Mouse (Mus musculus) MEL (cell line): ENCODE results near the gene Krt222. TPM values are rescaled to one million over a fixed set of nuclear protein-coding genes. Genes with fewer than 3 reads are reported as not detected.

ENCODE experiments used
- DNase-seq: peaks from one replicate; pipeline ENCODE4 v3.0.0; 2011; ENCODE audit warnings: low read depth, low spot score
- H3K27ac ChIP-seq: 2 replicates; pipeline ENCODE4 v1.5.1; 2012; ENCODE audit warnings: low read depth, mild to moderate bottlenecking, control low read depth, low read length, moderate library complexity; ENCODE audit not compliant: control insufficient read depth
- H3K27me3 ChIP-seq, 2 experiments: fragments of 150-350 bp in 1 of 2; sonication (generic) in 1 of 2; 2 replicates each; pipeline ENCODE4 v1.6.1; 2012; ENCODE audit warnings: low read length in 2 of 2, mild to moderate bottlenecking in 2 of 2, improper control_type of control experiment in 1 of 2, moderate library complexity in 1 of 2; ENCODE audit not compliant: insufficient read depth in 2 of 2, control insufficient read depth in 1 of 2
- H3K36me3 ChIP-seq, 2 experiments: 2 replicates each; pipeline ENCODE4 v1.6.1; 2012 to 2014; ENCODE audit warnings: low read length in 2 of 2, improper control_type of control experiment in 1 of 2, inconsistent platforms in 1 of 2, mild to moderate bottlenecking in 1 of 2; ENCODE audit not compliant: insufficient read depth in 2 of 2, control insufficient read depth in 1 of 2
- H3K4me1 ChIP-seq, 2 experiments: fragments of 150-350 bp in 1 of 2; sonication (generic) in 1 of 2; 2 replicates each; pipeline ENCODE4 v1.6.1; 2012; ENCODE audit warnings: low read length in 2 of 2, improper control_type of control experiment in 1 of 2, mild to moderate bottlenecking in 1 of 2; ENCODE audit not compliant: insufficient read depth in 2 of 2, control insufficient read depth in 1 of 2
- H3K4me3 ChIP-seq, 2 experiments: fragments of 150-350 bp in 1 of 2; sonication (generic) in 1 of 2; 2 replicates each; pipeline ENCODE4 v1.5.1; 2012; ENCODE audit warnings: low read depth in 2 of 2, low read length in 2 of 2, mild to moderate bottlenecking in 2 of 2, moderate library complexity in 2 of 2, control low read depth in 1 of 2, improper control_type of control experiment in 1 of 2; ENCODE audit not compliant: control insufficient read depth in 1 of 2, insufficient read depth in 1 of 2
- H3K79me2 ChIP-seq: 2 replicates; pipeline ENCODE4 v1.6.1; 2012; ENCODE audit warnings: mild to moderate bottlenecking, low read length, moderate library complexity; ENCODE audit not compliant: control insufficient read depth, poor library complexity, insufficient read depth
- H3K9ac ChIP-seq: 2 replicates; pipeline ENCODE4 v1.6.1; 2012; ENCODE audit warnings: low read depth, mild to moderate bottlenecking, control low read depth, low read length, moderate library complexity; ENCODE audit not compliant: control insufficient read depth, poor library complexity, severe bottlenecking
- H3K9me3 ChIP-seq: fragments of 150-350 bp; sonication (generic); replicated peaks from 2 replicates; pipeline ENCODE4 v1.6.1; 2012; ENCODE audit warnings: mild to moderate bottlenecking, low read length, improper control_type of control experiment, moderate library complexity; ENCODE audit not compliant: insufficient read depth
- BHLHE40 ChIP-seq: IDR thresholded peaks from 2 replicates; pipeline ENCODE4 v1.6.1; 2012; ENCODE audit warnings: low read depth, mild to moderate bottlenecking, inconsistent platforms, low read length, improper control_type of control experiment, borderline replicate concordance
- CHD1 ChIP-seq: IDR thresholded peaks from 2 replicates; pipeline ENCODE4 v1.6.1; 2012; ENCODE audit warnings: low read depth, mild to moderate bottlenecking, inconsistent platforms, low read length, improper control_type of control experiment
- CHD2 ChIP-seq: IDR thresholded peaks from 2 replicates; pipeline ENCODE4 v1.6.1; 2011; ENCODE audit warnings: low read length, improper control_type of control experiment
- E2F4 ChIP-seq: IDR thresholded peaks from 2 replicates; pipeline ENCODE4 v1.6.1; 2011; ENCODE audit warnings: low read depth, low read length, improper control_type of control experiment, borderline replicate concordance
- ELF1 ChIP-seq: IDR thresholded peaks from 2 replicates; pipeline ENCODE4 v1.6.1; 2014; ENCODE audit warnings: low read depth, mild to moderate bottlenecking, inconsistent platforms, low read length, improper control_type of control experiment, moderate library complexity
- EP300 ChIP-seq, 2 experiments: IDR thresholded peaks; 2 replicates each; pipeline ENCODE4 v1.6.1; 2011; ENCODE audit warnings: improper control_type of control experiment in 2 of 2, low read length in 2 of 2, low read depth in 1 of 2, mild to moderate bottlenecking in 1 of 2
- GATA1 ChIP-seq: IDR thresholded peaks from 2 replicates; pipeline ENCODE4 v1.6.1; 2011; ENCODE audit warnings: low read depth, low read length, improper control_type of control experiment
- KAT2A ChIP-seq: conservative IDR thresholded peaks from 2 replicates; pipeline ENCODE4 v1.6.1; 2012; ENCODE audit warnings: low read depth, low read length, improper control_type of control experiment, inconsistent platforms
- MAFK ChIP-seq: IDR thresholded peaks from 2 replicates; pipeline ENCODE4 v1.6.1; 2011; ENCODE audit warnings: low read depth, mild to moderate bottlenecking, low read length, improper control_type of control experiment, borderline replicate concordance
- MYB ChIP-seq: IDR thresholded peaks from 2 replicates; pipeline ENCODE4 v1.6.1; 2011; ENCODE audit warnings: mild to moderate bottlenecking, low read depth, low read length, improper control_type of control experiment
- NELFE ChIP-seq: IDR thresholded peaks from 2 replicates; pipeline ENCODE4 v1.6.1; 2011; ENCODE audit warnings: low read depth, low read length, improper control_type of control experiment
- NRF1 ChIP-seq: IDR thresholded peaks from 2 replicates; pipeline ENCODE4 v1.6.1; 2014; ENCODE audit warnings: low read depth, mild to moderate bottlenecking, inconsistent platforms, low read length, improper control_type of control experiment, moderate library complexity; ENCODE audit not compliant: poor library complexity, insufficient read depth, severe bottlenecking
- POLR2A ChIP-seq, 2 experiments: IDR thresholded peaks; 2 replicates each; pipeline ENCODE4 v1.6.1; 2011 to 2012; ENCODE audit warnings: low read length in 2 of 2, mild to moderate bottlenecking in 2 of 2, control low read depth in 1 of 2, improper control_type of control experiment in 1 of 2, low read depth in 1 of 2, moderate library complexity in 1 of 2; ENCODE audit not compliant: control insufficient read depth in 1 of 2, insufficient read depth in 1 of 2, poor library complexity in 1 of 2
- POLR2AphosphoS5 ChIP-seq: IDR thresholded peaks from 2 replicates; pipeline ENCODE4 v1.6.1; 2012; ENCODE audit warnings: low read depth, borderline replicate concordance, mild to moderate bottlenecking, inconsistent platforms, low read length, moderate library complexity, mixed read lengths
- SMC3 ChIP-seq: IDR thresholded peaks from 2 replicates; pipeline ENCODE4 v1.6.1; 2011; ENCODE audit warnings: low read depth, low read length, improper control_type of control experiment
- TAL1 ChIP-seq: IDR thresholded peaks from 2 replicates; pipeline ENCODE4 v1.6.1; 2012; ENCODE audit warnings: mild to moderate bottlenecking, inconsistent platforms, low read length, moderate library complexity, mixed read lengths
- TBP ChIP-seq: IDR thresholded peaks from 2 replicates; pipeline ENCODE4 v1.8.0; 2011; ENCODE audit warnings: low read depth, low read length, improper control_type of control experiment
- USF1 ChIP-seq: IDR thresholded peaks from 2 replicates; pipeline ENCODE4 v1.6.1; 2014; ENCODE audit warnings: low read depth, mild to moderate bottlenecking, inconsistent platforms, low read length, improper control_type of control experiment, moderate library complexity
- USF2 ChIP-seq, 2 experiments: IDR thresholded peaks; 2 replicates each; pipeline ENCODE4 v1.6.1; 2011 to 2012; ENCODE audit warnings: improper control_type of control experiment in 2 of 2, low read length in 2 of 2, borderline replicate concordance in 1 of 2, inconsistent platforms in 1 of 2, low read depth in 1 of 2, mild to moderate bottlenecking in 1 of 2; ENCODE audit not compliant: insufficient read depth in 1 of 2
- ZC3H11A ChIP-seq: IDR thresholded peaks from 2 replicates; pipeline ENCODE4 v1.6.1; 2012; ENCODE audit warnings: low read depth, mild to moderate bottlenecking, inconsistent platforms, low read length, improper control_type of control experiment
- ZKSCAN1 ChIP-seq: IDR thresholded peaks from 2 replicates; pipeline ENCODE4 v1.6.1; 2012; ENCODE audit warnings: low read depth, mild to moderate bottlenecking, inconsistent platforms, low read length, improper control_type of control experiment, moderate library complexity
- ZMIZ1 ChIP-seq: IDR thresholded peaks from 2 replicates; pipeline ENCODE4 v1.6.1; 2012; ENCODE audit warnings: low read depth, mild to moderate bottlenecking, inconsistent platforms, low read length, improper control_type of control experiment, moderate library complexity
- polyA plus RNA-seq, 2 experiments: library from polyadenylated mRNA; stranded (reverse) in 1 of 2; unstranded in 1 of 2; fragments of >175 nt in 1 of 2; fragments of >200 nt in 1 of 2; gene quantifications; 2 replicates each; pipeline versions ENCODE4 v1.2.1 to v1.2.4; 2012; ENCODE audit warnings: low replicate concordance in 2 of 2, low read depth in 1 of 2; ENCODE audit not compliant: insufficient read length in 2 of 2, insufficient read depth in 1 of 2, missing spikeins in 1 of 2
- total RNA-seq: library from RNA; depleted of rRNA; stranded (reverse); fragments of 300-350 nt; gene quantifications from 2 replicates; pipeline ENCODE4 v1.2.3, GENCODE M21; 2012

The Krt222 gene
- total and polyA plus RNA-seq, 3 experiments, result 0.07 TPM; not detected in 2

DNA sequence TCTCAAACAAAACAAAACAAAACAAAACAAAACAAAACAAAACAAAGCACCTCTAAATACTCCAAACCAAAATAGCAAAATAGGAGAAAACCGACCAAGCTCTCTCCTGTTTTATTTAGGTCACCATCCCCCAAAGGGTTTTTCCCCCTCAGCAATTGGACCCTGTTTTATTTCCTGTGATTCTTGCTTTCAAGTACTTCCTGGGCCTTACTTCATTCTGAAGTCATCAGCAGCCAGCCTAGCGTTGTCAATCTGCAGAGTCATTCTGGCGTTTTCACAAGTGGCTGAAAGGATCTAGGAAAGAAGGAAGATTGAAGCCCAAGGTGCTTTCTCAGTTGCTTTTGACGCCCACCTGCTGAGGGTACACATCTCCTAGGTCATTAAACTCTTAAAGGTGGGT is 39.4 kb upstream of the Krt222 start:
- DNase-seq, result no peak
- H3K4me3 ChIP-seq, result no peak overlapping the region
- no peak for TF ChIP-seq ZMIZ1
- no peak for TF ChIP-seq MYB
- TF ChIP-seq ELF1, result no peak
- TF ChIP-seq USF2 (IDR thresholded peaks at IDR 0.05; ENCODE audit: borderline replicate concordance in 1 of 2, insufficient read depth in 1 of 2, low read depth in 1 of 2, low read length in 2 of 2), result no peak
- no peak for TF ChIP-seq POLR2AphosphoS5
- TF ChIP-seq POLR2A (IDR thresholded peaks at IDR 0.05; ENCODE audit: control insufficient read depth in 1 of 2, insufficient read depth in 1 of 2, low read depth in 1 of 2, low read length in 2 of 2, poor library complexity in 1 of 2), result no peak
- TF ChIP-seq ZKSCAN1, result no peak
- TF ChIP-seq KAT2A, result no peak
- no peak for TF ChIP-seq CHD2
- no peak for TF ChIP-seq SMC3
- no peak for TF ChIP-seq ZC3H11A
- no peaks in the 10 kb centered on the region for H3K36me3 ChIP-seq
- H3K27me3 ChIP-seq, result peaks cover 11 to 20% of the 10 kb centered on the region in 2 experiments
- H3K79me2 ChIP-seq, result no peaks in the 10 kb centered on the region
- no peaks in the 10 kb centered on the region for H3K9me3 ChIP-seq
- H3K4me1 ChIP-seq, result no peaks in the 10 kb centered on the region
- no peak overlapping the region for H3K9ac ChIP-seq
- no peak overlapping the region for H3K27ac ChIP-seq

DNA sequence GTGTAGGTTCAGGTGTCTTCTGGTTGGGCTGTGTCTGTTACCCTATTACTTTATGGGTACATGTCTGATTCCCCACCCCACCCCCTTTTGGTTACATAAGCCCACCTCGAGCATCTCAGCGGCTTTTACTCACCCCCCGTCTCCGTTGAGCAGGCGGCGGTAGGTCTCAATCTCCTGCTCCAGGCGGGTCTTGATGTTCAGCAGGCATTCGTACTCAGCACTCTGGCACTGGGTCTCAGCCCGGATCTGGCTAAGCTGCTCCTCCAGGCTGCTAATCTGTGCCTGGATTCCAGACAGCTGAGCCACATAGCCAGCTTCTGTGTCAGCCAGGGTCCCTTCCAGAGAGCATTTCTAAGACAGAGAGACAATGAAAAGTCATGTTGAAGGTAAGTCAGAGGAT is 37.2 kb upstream of the Krt222 start:
- Histone ChIP-seq H3K9me3 (no peaks in the 10 kb centered on the region), H3K27ac (no peak overlapping the region), H3K27me3 (peaks cover 11 to 17% of the 10 kb centered on the region in 2 experiments), H3K9ac (no peak overlapping the region), H3K79me2 (no peaks in the 10 kb centered on the region), H3K4me1 (no peaks in the 10 kb centered on the region), H3K4me3 (no peak overlapping the region), H3K36me3 (no peaks in the 10 kb centered on the region)
- TF ChIP-seq USF1 (no peak), CHD2 (no peak), GATA1 (no peak), TBP (no peak), MAFK (no peak), KAT2A (no peak), TAL1 (no peak)
- no peak for DNase-seq

GRCm38 (mm10) chr11:99279986-99280385 is 36.1 kb upstream of the Krt222 start:
- Histone ChIP-seq H3K36me3 (no peaks in the 10 kb centered on the region), H3K27ac (no peak overlapping the region), H3K4me1 (no peaks in the 10 kb centered on the region), H3K79me2 (no peaks in the 10 kb centered on the region), H3K4me3 (no peak overlapping the region), H3K9ac (no peak overlapping the region), H3K27me3 (peaks cover 6 to 13% of the 10 kb centered on the region in 2 experiments), H3K9me3 (no peaks in the 10 kb centered on the region)
- TF ChIP-seq MYB (no peak), CHD1 (no peak), BHLHE40 (no peak), NRF1 (no peak), SMC3 (no peak), EP300 (IDR thresholded peaks at IDR 0.05; ENCODE audit: low read depth in 1 of 2, low read length in 2 of 2) (no peak), E2F4 (no peak), USF1 (no peak), NELFE (no peak)
- no peak for DNase-seq
